Mouse (Mus musculus) G1E (cell line): ENCODE results near the gene Napa. TPM values are rescaled to one million over a fixed set of nuclear protein-coding genes. Genes with fewer than 3 reads are reported as not detected.

Experiments
- ATAC-seq: 2 replicates; pipeline ENCODE4 v1.8.0; 2016; ENCODE audit warnings: mild to moderate bottlenecking; ENCODE audit not compliant: insufficient number of reproducible peaks, poor library complexity, low FRiP score, severe bottlenecking; ENCODE audit errors: extremely low read depth
- DNase-seq: peaks from one replicate; pipeline ENCODE4 v3.0.0; 2012; ENCODE audit warnings: low spot score
- H3K27me3 ChIP-seq: 2 replicates; pipeline ENCODE4 v1.6.1; 2012; ENCODE audit warnings: mild to moderate bottlenecking, low read length, inconsistent platforms; ENCODE audit not compliant: insufficient read depth
- H3K36me3 ChIP-seq: replicated peaks from 2 replicates; pipeline ENCODE3; 2012; ENCODE audit warnings: mild to moderate bottlenecking, inconsistent platforms
- H3K4me1 ChIP-seq: 2 replicates; pipeline ENCODE4 v1.6.1; 2012; ENCODE audit warnings: low read depth, low read length, inconsistent platforms, mixed read lengths; ENCODE audit not compliant: insufficient read depth
- H3K4me3 ChIP-seq: 2 replicates; pipeline ENCODE4 v1.5.1; 2012; ENCODE audit warnings: low read depth, mild to moderate bottlenecking, inconsistent platforms, low read length, moderate library complexity, mixed read lengths
- H3K9me3 ChIP-seq: replicated peaks from 2 replicates; pipeline ENCODE4 v1.6.1; 2012; ENCODE audit warnings: inconsistent platforms
- CTCF ChIP-seq: IDR thresholded peaks from 2 replicates; pipeline ENCODE4 v1.5.1; 2012; ENCODE audit warnings: low read depth, low read length, inconsistent platforms, mixed read lengths
- GATA1 ChIP-seq: IDR thresholded peaks from 2 replicates; pipeline ENCODE4 v1.6.1; 2012; ENCODE audit warnings: borderline replicate concordance, low read length, inconsistent platforms, mixed read lengths
- GATA2 ChIP-seq: IDR thresholded peaks from 2 replicates; pipeline ENCODE4 v1.6.1; 2012; ENCODE audit warnings: low read depth, low read length, inconsistent platforms, borderline replicate concordance
- POLR2AphosphoS5 ChIP-seq: IDR thresholded peaks from 2 replicates; pipeline ENCODE4 v1.6.1; 2012; ENCODE audit warnings: low read depth, low read length, inconsistent platforms; ENCODE audit not compliant: insufficient replicate concordance
- TAL1 ChIP-seq: conservative IDR thresholded peaks from 2 replicates; pipeline ENCODE4 v1.6.1; 2012; ENCODE audit warnings: low read depth, low read length, inconsistent platforms, mixed read lengths
- polyA plus RNA-seq: library from polyadenylated mRNA; stranded (reverse); fragments of >175 nt; gene quantifications from 2 replicates; pipeline ENCODE4 v1.2.3, GENCODE M21; 2012
- total RNA-seq, 2 experiments: library from RNA; stranded (forward) in 1 of 2; stranded (reverse) in 1 of 2; fragments of 200-1000 nt in 1 of 2; fragments of >200 nt in 1 of 2; fragmentation: Nextera tagmentation in 1 of 2; gene quantifications; 2 replicates each; pipeline ENCODE4 v1.2.3; 2014 to 2017

The Napa gene
- total and polyA plus RNA-seq, 3 experiments, result 73.6 to 156 (median 137) TPM

GRCm38 (mm10) chr7:16150191-16151145 is 52.2 kb downstream of the Napa start:
- H3K27me3 ChIP-seq, result peaks cover 5% of the 10 kb centered on the region; the same call in 1 of the 2 replicates
- DNase-seq, result no peak
- no peak overlapping the region for H3K4me3 ChIP-seq
- ATAC-seq, result no peak
- no peaks in the 10 kb centered on the region for H3K36me3 ChIP-seq
- peaks cover 7% of the 10 kb centered on the region; the same call in 1 of the 2 replicates for H3K4me1 ChIP-seq
- H3K9me3 ChIP-seq, result no peaks in the 10 kb centered on the region
- TF ChIP-seq TAL1 (no peak), GATA1 (no peak), POLR2AphosphoS5 (no peak), GATA2 (no peak), CTCF (no peak)

DNA sequence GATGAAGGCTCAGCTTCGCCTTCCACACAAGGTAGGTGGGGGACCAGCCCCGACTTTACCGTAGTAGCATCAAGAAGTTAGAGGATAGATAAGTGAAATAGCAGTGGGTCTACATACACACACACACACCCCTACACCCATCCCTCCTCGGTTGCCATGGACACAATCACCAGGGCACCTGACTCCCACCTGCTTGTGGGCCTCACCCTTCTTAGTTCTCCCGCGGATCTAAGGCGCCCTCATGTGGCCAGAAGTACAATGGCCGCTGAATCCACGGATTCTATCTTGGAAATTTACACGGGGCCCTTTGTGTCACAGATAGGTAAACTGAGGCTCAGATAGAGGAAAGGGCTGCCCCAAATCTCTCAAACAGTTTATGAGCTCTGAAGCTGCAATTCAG is 55.3 kb downstream of the Napa start:
- peaks cover 7% of the 10 kb centered on the region; the same call in 1 of the 2 replicates for H3K4me1 ChIP-seq
- no peaks in the 10 kb centered on the region for H3K36me3 ChIP-seq
- no peak for ATAC-seq
- H3K4me3 ChIP-seq, result no peak overlapping the region
- DNase-seq, result peak; percentile 42
- H3K9me3 ChIP-seq, result no peaks in the 10 kb centered on the region
- TF ChIP-seq GATA2 (no peak), CTCF (peak; percentile 38; the same call in 1 of the 2 replicates), GATA1 (no peak), TAL1 (no peak), POLR2AphosphoS5 (no peak)
- H3K27me3 ChIP-seq, result peaks cover 7% of the 10 kb centered on the region; the same call in 1 of the 2 replicates

DNA sequence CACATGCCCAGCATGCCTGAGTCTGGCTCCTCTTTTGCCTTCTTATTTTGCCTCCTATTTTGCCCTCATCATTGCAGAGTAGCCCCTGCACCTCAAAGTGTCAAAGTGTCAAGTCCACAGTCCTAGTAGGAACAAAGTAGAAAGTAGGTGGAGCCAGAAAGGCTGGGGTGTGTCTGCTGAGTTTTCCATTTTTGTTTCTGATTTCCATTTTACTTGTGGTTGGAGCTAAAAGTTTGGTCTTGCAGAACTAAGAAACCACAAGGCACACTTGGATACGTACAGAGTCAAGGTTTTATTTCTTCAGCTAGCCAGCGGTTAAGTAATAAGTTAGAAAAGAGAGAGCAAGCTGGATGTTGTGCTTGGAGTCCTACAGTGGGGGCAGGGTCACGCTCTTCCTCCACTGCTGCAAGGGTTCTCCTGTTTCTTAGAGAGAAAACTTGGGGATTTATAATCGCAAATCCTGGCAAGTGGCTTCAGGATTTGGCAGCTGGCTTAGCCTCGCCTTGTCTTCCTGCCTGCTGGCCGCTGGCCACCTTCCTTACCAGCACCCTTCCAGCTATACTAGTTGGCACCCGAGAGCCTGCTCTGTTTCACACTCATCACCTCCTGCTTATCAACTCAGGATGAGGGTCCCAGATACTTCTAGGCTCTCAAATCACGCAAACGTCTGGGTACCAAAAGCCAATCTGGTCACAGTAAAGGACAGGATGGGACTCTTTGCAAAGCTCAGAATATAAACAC is 57.0 kb downstream of the Napa start:
- H3K4me3 ChIP-seq, result no peak overlapping the region
- no peaks in the 10 kb centered on the region for H3K4me1 ChIP-seq
- H3K9me3 ChIP-seq, result no peaks in the 10 kb centered on the region
- TF ChIP-seq CTCF (no peak), GATA1 (no peak), TAL1 (no peak), GATA2 (no peak), POLR2AphosphoS5 (no peak)
- H3K36me3 ChIP-seq, result no peaks in the 10 kb centered on the region
- H3K27me3 ChIP-seq, result peaks cover 6% of the 10 kb centered on the region; the same call in 1 of the 2 replicates
- ATAC-seq, result no peak
- no peak for DNase-seq

DNA sequence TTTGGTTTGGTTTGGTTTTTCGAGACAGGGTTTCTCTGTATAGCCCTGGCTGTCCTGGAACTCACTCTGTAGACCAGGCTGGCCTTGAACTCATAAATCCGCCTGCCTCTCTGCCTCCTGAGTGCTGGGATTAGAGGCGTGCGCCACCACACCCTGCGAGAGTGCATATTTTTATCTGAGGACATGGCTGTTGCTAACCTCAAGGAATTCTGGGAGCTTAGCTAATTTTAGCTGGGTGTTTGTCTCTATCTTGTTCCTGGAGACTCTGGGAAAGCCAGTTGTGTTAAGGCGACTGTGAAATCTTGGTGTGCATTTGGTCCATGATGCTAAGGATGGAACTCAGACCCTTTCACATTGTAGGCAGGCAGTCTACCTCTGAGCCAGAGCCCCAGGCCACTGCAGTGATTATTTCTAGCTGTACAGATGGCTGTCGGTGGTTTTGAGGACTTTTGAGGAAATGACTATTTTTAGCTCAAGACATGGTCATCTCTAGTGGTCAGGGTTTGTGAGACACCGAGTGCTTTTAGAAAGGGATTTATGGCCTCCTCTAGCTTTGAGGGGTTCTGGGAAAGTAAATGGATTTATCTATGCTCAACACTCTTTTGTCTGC is 58.0 kb downstream of the Napa start:
- Histone ChIP-seq H3K4me1 (no peaks in the 10 kb centered on the region), H3K27me3 (peaks cover 6% of the 10 kb centered on the region; the same call in 1 of the 2 replicates), H3K4me3 (no peak overlapping the region), H3K9me3 (no peaks in the 10 kb centered on the region), H3K36me3 (no peaks in the 10 kb centered on the region)
- ATAC-seq, result no peak
- TF ChIP-seq TAL1 (no peak), CTCF (no peak), POLR2AphosphoS5 (no peak), GATA1 (no peak), GATA2 (no peak)
- DNase-seq, result no peak

DNA sequence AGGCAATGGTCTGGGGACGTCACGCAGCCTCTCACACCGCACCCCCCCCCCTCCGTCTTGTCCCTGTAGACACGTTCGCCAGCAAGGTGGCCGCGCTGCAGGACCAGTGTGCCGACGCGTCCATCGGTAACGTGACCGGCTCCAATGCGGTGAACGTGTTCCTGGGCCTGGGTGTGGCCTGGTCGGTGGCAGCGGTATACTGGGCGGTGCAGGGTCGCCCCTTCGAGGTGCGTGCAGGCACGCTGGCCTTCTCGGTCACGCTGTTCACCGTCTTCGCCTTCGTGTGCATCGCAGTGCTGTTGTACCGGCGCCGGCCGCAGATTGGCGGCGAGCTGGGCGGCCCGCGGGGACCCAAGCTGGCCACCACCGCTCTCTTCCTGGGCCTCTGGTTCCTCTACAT is 60.5 kb downstream of the Napa start:
- TF ChIP-seq TAL1 (no peak), GATA1 (no peak), CTCF (no peak), POLR2AphosphoS5 (no peak)
- Histone ChIP-seq H3K9me3 (no peaks in the 10 kb centered on the region), H3K4me1 (no peaks in the 10 kb centered on the region), H3K4me3 (peak overlapping the region; percentile 28; the same call in 1 of the 2 replicates), H3K36me3 (no peaks in the 10 kb centered on the region), H3K27me3 (peaks cover 11% of the 10 kb centered on the region)
- no peak for ATAC-seq
- no peak for DNase-seq

- Histone ChIP-seq H3K9me3 (no peaks in the 10 kb centered on the region), H3K27me3 (peaks cover 11% of the 10 kb centered on the region), H3K4me1 (no peaks in the 10 kb centered on the region), H3K4me3 (no peak overlapping the region), H3K36me3 (no peaks in the 10 kb centered on the region)
- DNase-seq, result no peak
- no peak for TF ChIP-seq TAL1
- no peak for TF ChIP-seq CTCF
- no peak for TF ChIP-seq POLR2AphosphoS5
- no peak for TF ChIP-seq GATA2
- no peak for TF ChIP-seq GATA1
- ATAC-seq, result no peak
Observed at GRCm38 (mm10) chr7:16160702-16161101, 62.4 kb downstream of the Napa start.
